Mouse (Mus musculus) macrophage (primary cell): ENCODE results near the gene Adgre5. TPM values are rescaled to one million over a fixed set of nuclear protein-coding genes. Genes with fewer than 3 reads are reported as not detected.

Source experiments
- H3K27ac ChIP-seq: fragments of 350-480 bp; formaldehyde crosslinking; 2 replicates; pipeline ENCODE4 v1.9.0; 2021
- H3K36me3 ChIP-seq: fragments of 350-480 bp; formaldehyde crosslinking; 2 replicates; pipeline ENCODE4 v1.9.0; 2021; ENCODE audit errors: inconsistent target
- H3K4me3 ChIP-seq: fragments of 350-480 bp; formaldehyde crosslinking; 2 replicates; pipeline ENCODE4 v1.9.0; 2021; ENCODE audit errors: inconsistent target
- H3K79me2 ChIP-seq: fragments of 350-480 bp; formaldehyde crosslinking; 2 replicates; pipeline ENCODE4 v1.9.0; 2021; ENCODE audit errors: inconsistent target
- WGBS: methylation state at CpG from one replicate; pipeline ENCODE4 v1.1.7; 2026; ENCODE audit warnings: inconsistent platforms; ENCODE audit not compliant: missing documents; 5-methylcytosine and 5-hydroxymethylcytosine counted together
- polyA plus RNA-seq: library from polyadenylated mRNA; stranded (reverse); fragments of 250-400 nt; gene quantifications from 3 replicates; pipeline ENCODE4 v1.2.4, GENCODE M21; 2018; ENCODE audit warnings: inconsistent platforms

Gene Adgre5
- polyA plus RNA-seq, 1 experiment from 2014 or later: 147 TPM

DNA sequence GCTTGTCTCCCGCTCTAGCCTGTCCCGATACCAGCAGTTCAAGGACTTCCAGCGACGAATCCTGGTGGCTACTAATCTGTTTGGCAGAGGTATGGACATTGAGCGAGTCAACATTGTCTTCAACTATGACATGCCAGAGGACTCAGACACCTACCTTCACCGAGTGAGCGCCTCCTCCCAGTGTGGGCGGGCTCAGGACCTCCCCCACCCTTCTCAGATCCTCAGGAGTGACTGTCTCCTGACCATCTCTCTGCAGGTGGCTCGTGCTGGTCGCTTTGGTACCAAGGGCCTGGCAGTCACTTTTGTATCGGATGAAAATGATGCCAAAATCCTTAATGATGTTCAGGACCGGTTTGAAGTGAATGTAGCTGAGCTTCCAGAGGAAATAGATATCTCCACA, 18.5 kb downstream of the Adgre5 start:
- Histone ChIP-seq H3K79me2 (peaks cover 31% of the 10 kb centered on the region), H3K36me3 (peaks cover 69% of the 10 kb centered on the region), H3K27ac (no peak overlapping the region), H3K4me3 (no peak overlapping the region)
- WGBS: 88% methylated on average over 10 of the region's 12 CpGs

DNA sequence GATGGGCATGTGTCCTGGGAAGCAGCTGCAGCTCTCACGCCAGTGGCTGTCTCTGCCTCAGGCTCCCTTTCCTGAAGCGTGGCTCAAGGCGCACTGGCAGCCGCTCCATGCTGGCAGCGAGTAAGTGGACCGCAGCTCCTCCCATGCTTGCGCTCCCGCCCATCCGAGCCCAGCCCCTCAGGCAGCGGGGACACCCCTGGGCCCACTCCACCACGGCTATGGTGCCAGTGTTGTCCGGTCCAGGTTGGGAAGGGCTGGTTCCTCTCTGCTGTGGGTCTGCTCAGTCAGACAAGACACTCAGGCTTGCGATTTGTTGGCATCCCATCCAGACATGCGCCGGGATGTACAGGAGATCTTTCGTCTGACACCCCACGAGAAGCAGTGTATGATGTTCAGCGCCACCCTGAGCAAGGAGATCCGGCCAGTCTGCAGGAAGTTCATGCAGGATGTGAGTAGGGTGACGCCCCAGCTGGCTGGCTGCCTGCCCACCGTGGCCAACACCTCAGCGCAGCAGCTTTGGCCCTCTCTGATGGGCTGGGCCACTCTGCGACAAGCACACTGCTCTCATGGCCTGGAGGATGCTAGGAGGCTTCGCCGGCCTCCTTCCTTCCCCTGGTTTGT, 19.6 kb downstream of the Adgre5 start:
- no peak overlapping the region for H3K4me3 ChIP-seq
- no peak overlapping the region for H3K27ac ChIP-seq
- H3K79me2 ChIP-seq: peaks cover 42% of the 10 kb centered on the region
- 77% methylated on average over 24 of the region's 25 CpGs for WGBS
- H3K36me3 ChIP-seq: peaks cover 61% of the 10 kb centered on the region

DNA sequence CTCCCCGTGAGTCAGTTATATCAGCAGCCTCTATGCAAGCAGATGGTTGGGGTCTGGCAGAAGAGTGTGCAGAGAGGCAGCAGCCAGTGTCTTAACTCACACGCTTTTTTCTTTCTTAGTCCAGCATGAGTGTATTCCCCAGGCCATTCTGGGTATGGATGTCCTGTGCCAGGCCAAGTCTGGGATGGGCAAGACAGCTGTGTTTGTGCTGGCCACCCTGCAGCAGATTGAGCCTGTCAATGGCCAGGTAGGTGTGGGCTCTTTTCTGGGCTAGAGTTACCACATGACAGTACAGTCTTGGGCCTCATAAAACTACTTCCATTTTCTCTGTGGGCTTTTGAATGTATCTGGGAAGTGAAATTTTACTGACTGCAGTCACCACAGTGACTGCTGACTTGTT, 21.4 kb downstream of the Adgre5 start:
- H3K4me3 ChIP-seq: no peak overlapping the region
- 94% methylated on average over 2 of the region's 2 CpGs for WGBS
- no peak overlapping the region for H3K27ac ChIP-seq
- H3K79me2 ChIP-seq: peaks cover 54% of the 10 kb centered on the region
- H3K36me3 ChIP-seq: peaks cover 48% of the 10 kb centered on the region

DNA sequence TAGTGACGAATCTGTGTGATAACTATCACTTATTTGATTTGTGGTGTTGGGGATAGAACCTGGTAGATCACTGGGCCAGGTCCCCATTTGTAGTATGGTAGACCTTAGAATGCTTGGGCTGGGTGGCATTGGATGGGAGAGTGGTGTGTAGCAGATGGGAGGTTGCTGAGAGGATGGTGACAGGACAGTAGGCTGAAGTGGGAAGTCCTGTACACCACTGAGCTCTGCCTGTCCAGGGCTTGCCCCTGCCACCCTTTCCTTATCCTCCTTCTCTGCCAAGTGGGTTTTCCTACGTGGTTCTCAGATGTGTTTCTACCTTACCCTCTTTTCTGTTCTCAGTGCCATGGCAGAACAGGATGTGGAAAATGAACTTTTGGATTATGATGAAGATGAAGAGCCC, 22.1 kb downstream of the Adgre5 start:
- no peak overlapping the region for H3K4me3 ChIP-seq
- H3K27ac ChIP-seq: no peak overlapping the region
- H3K79me2 ChIP-seq: peaks cover 54% of the 10 kb centered on the region
- peaks cover 42% of the 10 kb centered on the region for H3K36me3 ChIP-seq
- 87% methylated on average over 2 of the region's 2 CpGs for WGBS

DNA sequence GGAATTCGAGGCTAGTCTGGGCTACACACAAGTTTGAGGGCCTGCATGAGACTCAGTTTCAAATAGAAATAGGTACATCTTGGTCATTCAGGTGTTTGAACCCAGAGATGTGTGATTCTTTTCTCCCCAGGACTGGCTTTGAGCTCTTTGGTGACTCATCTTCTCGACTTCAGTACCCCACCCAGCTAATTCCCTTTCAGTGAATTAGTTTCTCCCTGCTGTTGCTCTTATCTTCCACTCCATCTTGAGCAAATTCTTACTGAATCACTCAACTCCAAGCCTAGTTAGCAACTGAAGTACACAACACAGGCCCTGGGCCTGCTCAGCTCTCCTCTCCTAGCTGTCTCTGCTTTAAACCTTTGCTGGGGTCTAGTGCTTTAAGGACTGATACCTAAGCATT, 24.6 kb downstream of the Adgre5 start:
- H3K4me3 ChIP-seq: peak overlapping the region; percentile 99
- no peak overlapping the region for H3K27ac ChIP-seq
- 25% methylated on average over 2 of the region's 2 CpGs for WGBS

DNA sequence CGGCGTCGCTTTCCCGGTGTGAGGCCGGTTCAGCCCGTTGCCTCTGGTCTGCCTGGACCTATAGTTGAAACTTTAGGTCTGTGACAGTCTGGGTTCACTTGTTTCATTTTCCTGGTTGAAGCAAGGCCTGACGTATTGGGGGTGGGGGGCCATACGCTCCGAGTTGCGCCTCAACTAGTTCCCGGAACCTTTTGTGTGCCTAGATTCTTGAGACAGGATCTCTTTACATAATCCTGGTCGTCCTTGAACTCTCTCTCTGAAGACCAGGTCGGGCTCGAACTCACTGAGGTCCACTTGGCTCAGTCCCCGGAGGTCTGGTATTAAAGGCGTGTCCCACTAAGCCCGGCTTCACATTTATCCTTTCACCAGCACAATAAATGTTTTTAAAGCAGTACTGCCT, 25.4 kb downstream of the Adgre5 start:
- Histone ChIP-seq H3K79me2 (peaks cover 54% of the 10 kb centered on the region), H3K27ac (peak overlapping the region; percentile 56), H3K4me3 (peak overlapping the region; percentile 99), H3K36me3 (peaks cover 11% of the 10 kb centered on the region)
- WGBS: under 1% methylated on average over 17 of the region's 17 CpGs

More for the DNA sequence above, 24.6 kb downstream of the Adgre5 start:
- peaks cover 54% of the 10 kb centered on the region for H3K79me2 ChIP-seq
- peaks cover 17% of the 10 kb centered on the region for H3K36me3 ChIP-seq

DNA sequence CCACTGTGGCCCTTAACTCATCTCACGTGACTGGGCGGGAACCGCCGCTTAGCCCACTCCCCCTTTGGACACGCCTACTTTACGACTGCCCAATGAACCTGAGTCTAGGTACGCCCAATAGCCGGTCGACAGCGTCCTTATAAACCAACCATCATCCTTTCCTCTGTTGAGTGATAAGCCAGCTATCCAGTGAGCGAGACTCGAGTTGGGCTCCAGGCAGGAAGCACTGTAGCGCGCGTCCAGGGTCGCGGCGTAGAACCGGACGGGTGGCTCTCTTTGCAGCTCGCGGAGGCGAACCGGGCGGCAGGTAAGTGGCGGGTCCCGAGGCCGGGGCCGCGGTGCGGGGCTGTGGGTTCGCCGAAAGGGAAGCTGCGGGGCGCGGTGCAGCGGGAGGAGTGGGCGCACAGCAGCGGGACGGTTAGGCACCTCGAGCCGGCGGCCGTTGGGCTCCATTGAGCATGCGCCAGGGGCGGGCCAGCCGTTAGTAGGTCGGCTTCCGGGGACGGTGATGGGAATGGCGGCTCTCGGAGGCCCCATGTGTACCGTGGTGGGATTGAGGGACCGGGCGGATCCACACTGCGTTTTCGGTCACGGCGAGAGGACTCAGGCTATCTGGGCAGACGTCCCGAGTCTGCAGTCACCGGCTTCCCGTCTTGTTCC, 26.0 kb downstream of the Adgre5 start, which contains the start of gene Ddx39:
TSS of gene Ddx39 (plus strand) at position 147 of the 660 bp plus-strand sequence.
- peaks cover 5% of the 10 kb centered on the region; the same call in 1 of the 2 replicates for H3K36me3 ChIP-seq
- H3K4me3 ChIP-seq: peak within 1 kb of the TSS; percentile 99
- peaks cover 48% of the 10 kb centered on the region for H3K79me2 ChIP-seq
- WGBS: 1% methylated on average over 61 of the region's 63 CpGs
- H3K27ac ChIP-seq: peak within 1 kb of the TSS; percentile 56

DNA sequence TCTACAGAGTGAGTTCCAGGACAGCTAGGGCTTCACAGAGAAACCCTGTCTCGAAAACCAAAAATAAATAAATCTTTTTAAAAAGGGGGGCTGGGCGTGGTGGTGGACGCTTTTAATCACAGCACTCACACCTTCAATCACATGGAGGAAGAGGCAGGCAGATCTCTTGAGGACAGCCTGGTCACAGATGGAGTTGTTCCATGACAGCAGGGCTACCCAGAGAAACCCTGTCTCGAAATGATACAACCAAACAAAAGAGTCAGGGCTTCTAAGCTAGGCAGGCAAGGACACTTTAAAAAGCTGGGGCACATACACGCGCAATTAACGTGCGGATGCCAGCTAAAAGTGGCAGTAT, 26.5 kb downstream of the Adgre5 start:
- peaks cover 43% of the 10 kb centered on the region for H3K79me2 ChIP-seq
- WGBS: 18% methylated on average over 8 of the region's 8 CpGs
- no peak overlapping the region; the same call in 1 of the 2 replicates for H3K4me3 ChIP-seq
- H3K36me3 ChIP-seq: 0 out of 2 replicates have a peak, but pooled peaks cover 5% of the 10 kb centered on the region
- H3K27ac ChIP-seq: peak overlapping the region; percentile 38

DNA sequence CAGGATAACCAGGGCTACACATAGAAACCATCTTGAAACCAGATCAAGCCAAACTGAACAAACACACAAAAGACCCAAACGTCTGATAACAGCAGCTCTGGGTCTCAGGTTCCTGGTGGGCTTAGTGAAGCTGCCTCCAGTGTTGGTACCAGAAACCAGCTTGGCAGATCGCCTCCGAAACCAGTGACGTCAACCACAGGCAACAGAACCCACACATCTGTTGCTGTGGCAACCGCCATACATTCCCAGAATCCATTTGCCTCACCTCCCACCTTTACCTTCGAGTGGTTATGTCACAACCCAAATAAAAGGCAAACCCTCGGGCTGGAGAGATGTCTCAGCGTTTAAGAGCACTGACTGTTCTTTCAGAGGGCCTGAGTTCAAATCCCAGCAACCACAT, 33.6 kb downstream of the Adgre5 start:
- H3K27ac ChIP-seq: no peak overlapping the region
- H3K36me3 ChIP-seq: no peaks in the 10 kb centered on the region
- no peak overlapping the region for H3K4me3 ChIP-seq
- WGBS: 82% methylated on average over 8 of the region's 8 CpGs
- H3K79me2 ChIP-seq: no peaks in the 10 kb centered on the region

DNA sequence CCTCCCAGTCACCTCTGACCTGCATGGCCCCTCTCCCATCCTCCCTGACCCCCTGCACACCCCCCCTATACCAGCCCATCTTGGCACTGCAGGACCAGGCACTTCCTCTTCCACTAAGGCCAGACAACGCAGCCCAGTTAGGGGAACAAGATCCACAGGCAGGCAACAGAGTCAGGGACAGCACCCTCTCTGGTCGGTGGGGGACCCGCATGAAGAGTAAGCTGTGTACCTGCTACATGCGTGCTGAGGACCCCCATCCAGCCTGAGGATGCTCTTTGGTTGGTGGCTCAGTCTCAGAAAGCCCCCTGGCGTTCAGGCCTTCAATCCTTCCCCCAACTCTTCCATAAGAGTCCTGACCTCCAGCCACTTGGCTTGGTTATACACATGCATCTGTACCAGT, 34.7 kb downstream of the Adgre5 start:
- H3K79me2 ChIP-seq: no peaks in the 10 kb centered on the region
- H3K27ac ChIP-seq: no peak overlapping the region
- no peak overlapping the region for H3K4me3 ChIP-seq
- no peaks in the 10 kb centered on the region for H3K36me3 ChIP-seq
- WGBS: 70% methylated on average over 5 of the region's 5 CpGs

DNA sequence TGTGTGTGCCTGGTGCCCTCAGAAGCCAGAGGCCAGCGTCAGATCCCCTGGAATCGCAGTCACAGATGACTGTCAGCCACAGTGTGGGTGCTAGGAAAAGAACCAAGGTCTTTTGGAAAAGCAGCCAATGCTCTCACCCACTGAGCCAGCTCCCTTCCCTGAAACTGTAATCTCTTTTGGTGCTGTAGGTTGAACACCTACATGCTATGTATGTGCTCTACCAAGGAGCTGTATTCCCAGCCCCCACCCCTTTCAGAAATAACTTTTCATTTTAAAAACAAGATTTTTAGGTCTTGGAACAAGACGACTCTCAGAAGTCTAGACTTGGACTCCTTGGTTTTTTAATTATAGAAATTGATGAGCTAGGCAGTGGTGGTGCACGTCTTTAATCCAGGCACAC, 37.7 kb downstream of the Adgre5 start:
- Histone ChIP-seq H3K27ac (no peak overlapping the region), H3K36me3 (no peaks in the 10 kb centered on the region), H3K4me3 (no peak overlapping the region), H3K79me2 (peaks cover 3% of the 10 kb centered on the region)
- WGBS: 90% methylated on average over 4 of the region's 4 CpGs

DNA sequence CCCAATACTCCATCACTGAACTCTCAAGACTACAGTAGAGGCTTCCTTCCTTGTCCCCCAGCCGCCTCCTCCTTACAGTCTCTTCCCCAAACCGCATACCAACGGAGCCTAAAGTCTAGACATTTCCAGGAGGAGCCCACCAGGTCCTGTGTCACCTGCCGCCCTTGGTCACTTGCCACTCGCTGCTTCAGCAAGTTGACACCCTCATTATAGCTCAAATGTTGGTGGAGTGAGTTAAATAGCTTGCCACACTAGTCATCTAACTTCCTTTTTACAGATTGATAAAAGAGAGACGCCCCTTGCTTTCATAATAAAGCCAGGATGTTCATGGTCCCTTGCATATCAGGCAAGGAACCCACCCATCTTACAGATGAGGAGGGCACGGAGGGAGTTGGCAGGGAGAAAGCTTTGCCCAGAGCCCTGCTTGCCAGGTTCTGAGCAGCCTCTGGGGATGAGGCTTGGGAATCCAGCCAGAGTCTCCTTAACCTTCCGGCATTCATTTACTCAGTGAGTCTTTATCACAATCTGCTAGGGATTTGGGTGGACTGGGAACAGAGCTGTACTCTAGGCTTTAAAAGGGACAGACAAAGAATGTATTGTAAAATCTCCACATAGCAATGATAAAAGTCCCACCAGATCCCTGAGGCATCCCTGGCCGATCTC, 40.6 kb downstream of the Adgre5 start:
- Histone ChIP-seq H3K79me2 (peaks cover 32% of the 10 kb centered on the region), H3K27ac (no peak overlapping the region), H3K4me3 (no peak overlapping the region), H3K36me3 (no peaks in the 10 kb centered on the region)
- 68% methylated on average over 9 of the region's 9 CpGs for WGBS

DNA sequence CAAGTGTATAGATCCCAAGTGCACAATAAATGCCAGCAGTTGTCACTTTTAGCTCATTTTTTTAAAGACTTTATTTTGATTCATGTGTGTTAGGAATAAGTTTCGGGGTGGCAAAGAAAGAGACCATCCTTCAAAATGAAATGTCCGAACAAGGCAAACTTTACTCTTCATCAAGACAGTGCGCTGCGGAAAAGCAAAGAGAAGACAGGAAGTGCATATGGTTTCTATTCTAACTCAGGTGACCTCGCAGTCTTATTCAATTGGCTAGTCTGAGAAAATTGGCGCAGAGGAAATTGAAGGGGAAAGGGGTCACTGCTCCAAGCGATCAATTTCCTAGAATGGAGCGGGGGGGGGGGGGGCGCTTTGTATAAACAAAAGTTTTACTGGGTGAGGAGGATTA, 41.6 kb downstream of the Adgre5 start:
- Histone ChIP-seq H3K36me3 (no peaks in the 10 kb centered on the region), H3K4me3 (peak overlapping the region; percentile 48), H3K27ac (peak overlapping the region; percentile 80), H3K79me2 (peaks cover 42% of the 10 kb centered on the region)
- WGBS: 8% methylated on average over 8 of the region's 9 CpGs

DNA sequence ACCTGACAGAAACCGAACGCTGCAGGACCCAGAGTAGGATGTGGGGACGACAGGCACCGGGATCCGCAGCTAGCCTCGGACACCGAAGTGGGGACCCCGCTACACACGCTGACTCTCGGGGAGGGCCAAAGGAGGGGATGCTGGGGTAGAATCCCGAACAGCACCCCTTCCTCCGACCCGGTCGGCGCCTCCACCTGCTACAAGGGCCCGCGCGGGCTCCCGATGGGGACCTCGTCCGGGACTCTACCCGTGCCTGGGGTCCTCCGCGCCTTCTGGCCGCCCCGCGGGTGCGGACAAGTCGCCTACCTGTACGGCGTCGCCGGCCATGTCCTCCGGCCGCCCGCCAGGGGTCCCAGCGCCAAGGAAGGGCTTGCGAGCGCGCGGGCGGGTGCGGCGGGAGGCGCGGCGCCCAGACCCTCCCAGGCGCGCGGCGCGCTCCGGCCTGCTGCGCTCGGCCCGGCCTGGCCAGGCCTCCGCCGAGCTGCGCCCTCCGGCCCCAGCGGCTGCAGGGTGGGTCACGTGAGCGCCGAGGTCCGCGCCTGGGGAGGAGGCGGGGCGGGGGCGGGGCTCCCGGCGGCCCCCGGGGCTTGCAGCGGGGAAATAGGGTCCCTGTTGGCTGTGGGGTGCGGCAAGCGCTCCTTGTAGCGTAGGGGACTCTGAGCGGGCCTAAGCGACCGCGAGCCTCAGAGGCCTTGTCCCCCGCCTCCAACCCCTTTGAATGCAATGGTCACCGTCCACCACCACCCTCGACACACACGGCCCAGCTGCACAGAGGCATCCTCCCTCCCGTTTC, 42.3 kb downstream of the Adgre5 start, which contains the start of gene Pkn1:
TSS of gene Pkn1 (minus strand) at position 519 of the 793 bp plus-strand sequence.
- H3K27ac ChIP-seq: peak within 1 kb of the TSS; percentile 80
- H3K36me3 ChIP-seq: no peaks in the 10 kb centered on the region
- WGBS: 1% methylated on average over 67 of the region's 85 CpGs
- peak within 1 kb of the TSS; percentile 61 for H3K4me3 ChIP-seq
- H3K79me2 ChIP-seq: peaks cover 49% of the 10 kb centered on the region
